Mouse (Mus musculus): ENCODE measurements around the gene Cox14.
"Not testable (repeated sequence)": the region's sequence is repeated elsewhere in the genome, so short reads cannot be mapped to it uniquely, and the experiment has no call there.

The Cox14 gene

GRCm38 (mm10) chr15:99727039-99727438 is 1.6 kb downstream of the Cox14 start:
- not testable (repeated sequence) for DNase-seq

GRCm38 (mm10) chr15:99727525-99727924 is 2.1 kb downstream of the Cox14 start:
- peak in 1 of 2 experiments; percentile 32 for DNase-seq

- peak in 1 of 2 experiments; percentile 41 for DNase-seq
Observed at GRCm38 (mm10) chr15:99728211-99728610, 2.8 kb downstream of the Cox14 start.

- DNase-seq = no peak
Observed at GRCm38 (mm10) chr15:99729056-99729783, 3.8 kb downstream of the Cox14 start.

- no peak for DNase-seq
Observed at GRCm38 (mm10) chr15:99731167-99731566, 5.7 kb downstream of the Cox14 start.

- no peak for DNase-seq
Observed at GRCm38 (mm10) chr15:99731678-99732077, 6.3 kb downstream of the Cox14 start.

GRCm38 (mm10) chr15:99733186-99733585 is 7.8 kb downstream of the Cox14 start:
- no peak for DNase-seq

GRCm38 (mm10) chr15:99735631-99736030 is 10.2 kb downstream of the Cox14 start:
- peak; percentile 95 to 100 for DNase-seq

GRCm38 (mm10) chr15:99736675-99737074 is 11.3 kb downstream of the Cox14 start:
- DNase-seq = peak in 1 of 2 experiments; percentile 26

- DNase-seq = peak; percentile 52 to 66
Observed at GRCm38 (mm10) chr15:99740229-99740628, 14.8 kb downstream of the Cox14 start.

- DNase-seq = no peak
Observed at GRCm38 (mm10) chr15:99754204-99754603, 28.8 kb downstream of the Cox14 start.

- DNase-seq = no peak
Observed at GRCm38 (mm10) chr15:99767467-99767866, 42.0 kb downstream of the Cox14 start.

GRCm38 (mm10) chr15:99768761-99769160 is 43.3 kb downstream of the Cox14 start:
- DNase-seq = no peak

GRCm38 (mm10) chr15:99771004-99771500 is 45.6 kb downstream of the Cox14 start:
- no peak for DNase-seq

- DNase-seq = peak in 1 of 2 experiments; percentile 66
Observed at GRCm38 (mm10) chr15:99771601-99772276, 46.3 kb downstream of the Cox14 start.

- peak; percentile 87 to 88 for DNase-seq
Observed at GRCm38 (mm10) chr15:99772277-99772880, 47.0 kb downstream of the Cox14 start.

GRCm38 (mm10) chr15:99772881-99772924 is 47.3 kb downstream of the Cox14 start, which contains the start of gene Cers5:
TSS of gene Cers5 (minus strand) at chr15:99772885.
- DNase-seq = not testable (repeated sequence)

GRCm38 (mm10) chr15:99772925-99773324 is 47.5 kb downstream of the Cox14 start:
- DNase-seq = no peak

Data from cerebellum, postnatal 25 days (tissue).